Mouse (Mus musculus) bone marrow macrophage, adult 2 months (primary cell): ENCODE data around the gene 1810062G17Rik.

ENCODE experiments used
- CTCF ChIP-seq: IDR thresholded peaks from 2 replicates; pipeline ENCODE4 v1.5.1; 2012; ENCODE audit warnings: low read depth, mild to moderate bottlenecking, low read length, moderate library complexity
- POLR2A ChIP-seq: IDR thresholded peaks from 2 replicates; pipeline ENCODE4 v1.6.1; 2012; ENCODE audit warnings: mild to moderate bottlenecking, low read depth, low read length, borderline replicate concordance

DNA sequence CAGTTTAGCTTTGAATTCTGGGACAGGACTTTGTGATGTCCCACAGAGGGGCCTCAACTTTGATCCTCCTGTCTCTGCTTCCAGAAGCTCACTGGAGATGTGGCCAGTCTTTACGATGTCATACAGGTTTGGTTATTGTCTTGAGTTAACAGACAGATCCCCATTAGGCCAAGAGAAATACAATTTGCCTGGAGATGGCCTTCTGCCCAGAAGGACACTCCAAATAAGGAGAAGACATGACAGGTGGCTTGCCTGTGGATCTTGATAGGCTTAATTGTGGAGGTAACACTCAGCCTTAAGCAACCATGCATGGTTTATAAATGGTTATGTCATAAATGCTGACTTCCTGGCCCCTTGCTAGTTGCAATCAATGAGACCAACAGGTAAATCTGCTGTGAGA lies 23.2 kb upstream of the 1810062G17Rik start:
- TF ChIP-seq POLR2A: no peak
- TF ChIP-seq CTCF: no peak
